Mouse (Mus musculus): Measurements from ENCODE around the gene Dtx4.

DNA sequence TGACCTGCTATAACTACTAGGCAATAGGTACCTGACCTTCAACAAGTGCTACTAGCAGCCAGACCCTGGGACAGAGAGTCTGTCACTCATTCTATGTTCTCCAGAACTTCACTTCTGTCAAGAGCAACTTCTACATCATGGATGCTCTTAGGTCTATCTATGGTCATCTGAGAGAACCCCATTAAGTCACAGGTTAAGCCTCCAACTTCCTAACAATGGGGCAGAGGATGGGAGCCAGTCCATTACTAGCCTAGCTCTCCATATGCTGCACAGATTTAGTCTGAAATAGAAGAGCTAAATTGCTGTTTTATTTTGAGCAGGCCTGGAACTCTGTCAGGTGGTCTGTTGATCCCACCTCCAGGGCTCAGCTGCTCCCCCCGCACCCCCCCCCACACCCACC is 2.3 kb downstream of the Dtx4 start:
- TF ChIP-seq CTCF (IDR thresholded peaks at IDR 0.05; ENCODE audit: low read depth, low read length) = no peak
- TF ChIP-seq POLR2A (IDR thresholded peaks at IDR 0.05; ENCODE audit: insufficient read depth, low read length) = no peak
- TF ChIP-seq EP300 (IDR thresholded peaks at IDR 0.05; ENCODE audit: insufficient read depth, low read depth, low read length) = no peak
